Mouse (Mus musculus): ENCODE results near the gene Fbxw2.
"Not testable (repeated sequence)": the region's sequence is repeated elsewhere in the genome, so short reads cannot be mapped to it uniquely, and the experiment has no call there.

Fbxw2 gene

GRCm38 (mm10) chr2:34825827-34826459, at the start of gene Fbxw2:
Fbxw2 (minus strand) TSS chr2:34826311.
- peak; percentile 93 for DNase-seq (ENCODE audit: low read depth, low spot score)

GRCm38 (mm10) chr2:34874816-34875345, 48.8 kb upstream of the Fbxw2 start, which contains the start of gene Psmd5:
Psmd5 (minus strand) TSS chr2:34874968.
- DNase-seq (ENCODE audit: low read depth, low spot score), result no peak

- DNase-seq (ENCODE audit: low read depth, low spot score), result no peak
These were observed 48.2 kb upstream of the Fbxw2 start, which contains the start of gene Cutal for GRCm38 (mm10) chr2:34874271-34874670. Cutal (plus strand) TSS chr2:34874396.

GRCm38 (mm10) chr2:34870520-34871474, 44.7 kb upstream of the Fbxw2 start:
- peak; percentile 100 for DNase-seq (ENCODE audit: low read depth, low spot score)

GRCm38 (mm10) chr2:34869680-34870079, 43.6 kb upstream of the Fbxw2 start:
- peak; percentile 49 for DNase-seq (ENCODE audit: low read depth, low spot score)

GRCm38 (mm10) chr2:34857728-34858127, 31.6 kb upstream of the Fbxw2 start:
- DNase-seq (ENCODE audit: low read depth, low spot score), result no peak

- DNase-seq (ENCODE audit: low read depth, low spot score), result peak; percentile 40
These were observed 29.2 kb upstream of the Fbxw2 start for GRCm38 (mm10) chr2:34855265-34855664.

- no peak for DNase-seq (ENCODE audit: low read depth, low spot score)
These were observed 21.6 kb upstream of the Fbxw2 start for GRCm38 (mm10) chr2:34847702-34848101.

- DNase-seq (ENCODE audit: low read depth, low spot score), result peak; percentile 80
These were observed 17.3 kb upstream of the Fbxw2 start for GRCm38 (mm10) chr2:34843211-34843939.

- no peak for DNase-seq (ENCODE audit: low read depth, low spot score)
These were observed 15.6 kb upstream of the Fbxw2 start for GRCm38 (mm10) chr2:34841706-34842105.

GRCm38 (mm10) chr2:34840143-34840542, 14.0 kb upstream of the Fbxw2 start:
- not testable (repeated sequence) for DNase-seq (ENCODE audit: low read depth, low spot score)

- peak; percentile 82 for DNase-seq (ENCODE audit: low read depth, low spot score)
These were observed 9.6 kb upstream of the Fbxw2 start for GRCm38 (mm10) chr2:34835669-34836068.

- peak; percentile 33 for DNase-seq (ENCODE audit: low read depth, low spot score)
These were observed 7.5 kb upstream of the Fbxw2 start for GRCm38 (mm10) chr2:34833624-34834023.

GRCm38 (mm10) chr2:34832766-34833457, 6.8 kb upstream of the Fbxw2 start, which contains the start of gene Gm34653:
Gm34653 (plus strand) TSS chr2:34833007.
- DNase-seq (ENCODE audit: low read depth, low spot score), result not testable (repeated sequence)

- peak; percentile 59 for DNase-seq (ENCODE audit: low read depth, low spot score)
These were observed 4.0 kb upstream of the Fbxw2 start for GRCm38 (mm10) chr2:34830066-34830465.

- no peak for DNase-seq (ENCODE audit: low read depth, low spot score)
These were observed 1.9 kb upstream of the Fbxw2 start for GRCm38 (mm10) chr2:34828026-34828425.

- no peak for DNase-seq (ENCODE audit: low read depth, low spot score)
These were observed 1.5 kb upstream of the Fbxw2 start for GRCm38 (mm10) chr2:34827591-34827990.

- DNase-seq (ENCODE audit: low read depth, low spot score), result no peak
These were observed 535 bp upstream of the Fbxw2 start for GRCm38 (mm10) chr2:34826460-34827231.

GRCm38 (mm10) chr2:34818492-34818891, 7.6 kb downstream of the Fbxw2 start:
- DNase-seq (ENCODE audit: low read depth, low spot score), result no peak

GRCm38 (mm10) chr2:34815893-34816292, 10.2 kb downstream of the Fbxw2 start:
- peak; percentile 54 for DNase-seq (ENCODE audit: low read depth, low spot score)

Data from R1 (cell line).